Mouse (Mus musculus) forebrain, embryonic 16.5 days (tissue): ENCODE results near the gene Bcas2. TPM values are rescaled to one million over a fixed set of nuclear protein-coding genes. Genes with fewer than 3 reads are reported as not detected.

Source experiments
- ATAC-seq: fragments of 200-750 bp; cut with Nextera tagmentation; 2 replicates; pipeline ENCODE4 v1.8.0; 2017; ENCODE audit warnings: mild to moderate bottlenecking, moderate library complexity
- H3K27ac ChIP-seq: fragments of 300-500 bp; sonication (generic); 2 replicates; pipeline ENCODE4 v1.5.1; 2014; ENCODE audit warnings: low read length, control low read depth
- H3K27me3 ChIP-seq: fragments of 300-500 bp; sonication (generic); replicated peaks from 2 replicates; pipeline ENCODE4 v1.6.1; 2014; ENCODE audit warnings: low read length; ENCODE audit not compliant: control insufficient read depth, insufficient read depth
- H3K36me3 ChIP-seq: fragments of 300-500 bp; sonication (generic); 2 replicates; pipeline ENCODE4 v1.6.1; 2014; ENCODE audit not compliant: control insufficient read depth, insufficient read depth
- H3K4me1 ChIP-seq: fragments of 300-500 bp; sonication (generic); replicated peaks from 2 replicates; pipeline ENCODE4 v1.6.1; 2014; ENCODE audit warnings: low read length; ENCODE audit not compliant: control insufficient read depth, insufficient read depth
- H3K4me2 ChIP-seq: fragments of 300-500 bp; sonication (generic); 2 replicates; pipeline ENCODE4 v1.6.1; 2014; ENCODE audit warnings: mild to moderate bottlenecking, low read length, control low read depth
- H3K4me3 ChIP-seq: fragments of 300-500 bp; sonication (generic); replicated peaks from 2 replicates; pipeline ENCODE4 v1.5.1; 2014; ENCODE audit warnings: mild to moderate bottlenecking, low read length, control low read depth
- H3K9ac ChIP-seq: fragments of 300-500 bp; sonication (generic); replicated peaks from 2 replicates; pipeline ENCODE4 v1.6.1; 2014; ENCODE audit warnings: low read depth, low read length, control low read depth
- H3K9me3 ChIP-seq: fragments of 300-500 bp; sonication (generic); 2 replicates; pipeline ENCODE4 v1.6.1; 2016; ENCODE audit warnings: low read length; ENCODE audit not compliant: control insufficient read depth
- WGBS: fragments of 180-500 bp; shearing (Covaris S2); extraction: QIAGEN DNeasy Blood & Tissue Kit; methylation state at CpG from one replicate; pipeline ENCODE4 v1.1.7; 2014; 5-methylcytosine and 5-hydroxymethylcytosine counted together
- polyA plus RNA-seq: library from polyadenylated mRNA; unstranded; fragments of >200 nt; fragmentation: Nextera tagmentation; extraction: Ambion mirVana; gene quantifications from 2 replicates; pipeline ENCODE4 v1.2.1, GENCODE M21; 2015

Gene Bcas2
- polyA plus RNA-seq, result 242 and 246 TPM in 2 replicates

GRCm38 (mm10) chr3:103171505-103172267 is at the start of gene Bcas2:
Bcas2 (plus strand) TSS chr3:103171655.
- peak within 1 kb of the TSS; percentile 69 for H3K4me2 ChIP-seq
- under 1% methylated on average over 56 of the region's 56 CpGs for WGBS
- H3K36me3 ChIP-seq, result peaks cover 12% of the 10 kb centered on the region
- peak within 1 kb of the TSS; percentile 78 for H3K27ac ChIP-seq
- peak within 1 kb of the TSS; percentile 91 for H3K4me3 ChIP-seq
- H3K27me3 ChIP-seq, result no peaks in the 10 kb centered on the region
- peaks cover 13% of the 10 kb centered on the region for H3K4me1 ChIP-seq
- peak; percentile 98 for ATAC-seq
- no peaks in the 10 kb centered on the region for H3K9me3 ChIP-seq
- peak within 1 kb of the TSS; percentile 90 for H3K9ac ChIP-seq

DNA sequence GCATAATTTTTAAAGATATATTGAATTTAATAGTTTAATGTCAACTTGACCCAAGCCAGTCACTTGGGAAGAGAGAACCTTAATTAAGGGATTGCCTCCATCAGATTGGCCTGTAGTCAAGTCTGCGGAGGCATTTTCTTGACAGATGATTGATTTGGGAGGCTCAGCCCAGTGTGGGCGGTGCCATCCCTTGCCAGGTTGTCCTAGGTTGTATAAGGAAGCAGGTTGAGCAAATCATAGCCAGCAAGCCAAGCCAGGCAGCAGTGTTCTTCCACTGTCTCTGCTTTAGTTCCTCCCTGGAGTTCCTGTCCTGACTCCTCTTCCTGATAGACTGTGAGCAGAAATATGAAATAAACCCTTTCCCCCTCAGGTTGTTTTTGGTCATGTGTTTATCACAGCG is 47.8 kb upstream of the Bcas2 start:
- ATAC-seq, result no peak
- 87% methylated on average over 3 of the region's 3 CpGs for WGBS
- H3K27ac ChIP-seq, result no peak overlapping the region

DNA sequence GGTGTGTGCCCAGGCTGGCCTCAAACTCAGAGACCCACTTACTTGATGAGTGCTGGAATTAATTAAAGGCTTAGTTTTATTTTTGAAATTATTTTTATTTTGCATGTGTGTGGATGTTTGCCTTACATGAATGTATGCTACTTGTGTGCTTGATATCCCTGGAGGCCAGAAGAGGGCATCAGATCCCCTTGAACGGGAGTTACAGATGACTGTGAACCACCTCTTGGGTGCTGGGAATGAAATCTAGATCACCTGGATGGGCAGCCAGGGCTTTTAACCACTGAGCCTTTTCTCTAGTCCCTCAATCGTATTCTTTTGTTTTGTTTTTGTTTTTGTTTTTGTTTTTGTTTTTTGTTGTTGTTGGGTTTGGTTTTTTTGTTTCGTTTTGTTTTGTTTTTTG is 45.3 kb upstream of the Bcas2 start:
- Histone ChIP-seq H3K9ac (no peak overlapping the region), H3K4me3 (no peak overlapping the region), H3K27me3 (no peaks in the 10 kb centered on the region), H3K4me1 (peaks cover 4% of the 10 kb centered on the region; the same call in 1 of the 2 replicates), H3K4me2 (no peak overlapping the region), H3K36me3 (no peaks in the 10 kb centered on the region), H3K27ac (no peak overlapping the region), H3K9me3 (no peaks in the 10 kb centered on the region)
- WGBS, result 90% methylated on average over 3 of the region's 3 CpGs
- no peak for ATAC-seq

More for the DNA sequence above, 47.8 kb upstream of the Bcas2 start:
- no peaks in the 10 kb centered on the region for H3K9me3 ChIP-seq
- H3K4me1 ChIP-seq, result no peaks in the 10 kb centered on the region; the same call in 1 of the 2 replicates
- no peak overlapping the region for H3K4me2 ChIP-seq
- H3K4me3 ChIP-seq, result no peak overlapping the region
- no peak overlapping the region for H3K9ac ChIP-seq
- no peaks in the 10 kb centered on the region for H3K27me3 ChIP-seq
- no peaks in the 10 kb centered on the region for H3K36me3 ChIP-seq

- no peak overlapping the region for H3K4me3 ChIP-seq
- 13% methylated on average over 2 of the region's 2 CpGs for WGBS
- no peak for ATAC-seq
Measured at GRCm38 (mm10) chr3:103127177-103127576, 44.3 kb upstream of the Bcas2 start.

DNA sequence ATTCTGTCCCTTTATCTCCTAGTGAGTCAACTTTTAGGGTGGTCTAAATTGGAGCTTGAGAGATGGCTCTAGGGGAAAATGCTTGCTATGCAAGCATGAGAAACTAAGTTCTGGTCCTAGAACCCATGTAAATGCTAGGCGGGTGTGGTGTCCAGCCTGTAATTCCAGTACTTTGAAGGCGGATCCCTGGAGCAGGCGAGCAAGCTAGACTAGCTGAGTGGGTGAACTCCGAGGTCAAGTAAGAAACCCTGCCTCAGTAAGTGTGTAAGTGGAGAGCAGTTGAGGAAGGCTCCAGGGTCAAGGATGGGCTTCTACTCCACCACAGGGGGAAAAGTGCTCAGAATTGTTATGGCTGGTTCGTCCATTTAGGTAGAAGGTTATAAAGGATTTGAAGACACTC is 43.7 kb upstream of the Bcas2 start:
- Histone ChIP-seq H3K36me3 (no peaks in the 10 kb centered on the region), H3K4me1 (peaks cover 4% of the 10 kb centered on the region; the same call in 1 of the 2 replicates), H3K9me3 (no peaks in the 10 kb centered on the region), H3K27me3 (no peaks in the 10 kb centered on the region), H3K4me2 (no peak overlapping the region), H3K27ac (no peak overlapping the region), H3K9ac (no peak overlapping the region), H3K4me3 (no peak overlapping the region)
- ATAC-seq, result no peak
- 79% methylated on average over 5 of the region's 5 CpGs for WGBS

More at GRCm38 (mm10) chr3:103127177-103127576, 44.3 kb upstream of the Bcas2 start:
- peaks cover 4% of the 10 kb centered on the region; the same call in 1 of the 2 replicates for H3K4me1 ChIP-seq
- H3K27ac ChIP-seq, result no peak overlapping the region
- no peaks in the 10 kb centered on the region for H3K9me3 ChIP-seq
- no peak overlapping the region for H3K9ac ChIP-seq
- H3K4me2 ChIP-seq, result no peak overlapping the region
- no peaks in the 10 kb centered on the region for H3K27me3 ChIP-seq
- no peaks in the 10 kb centered on the region for H3K36me3 ChIP-seq

- Histone ChIP-seq H3K9me3 (no peaks in the 10 kb centered on the region), H3K9ac (no peak overlapping the region), H3K36me3 (no peaks in the 10 kb centered on the region), H3K27me3 (no peaks in the 10 kb centered on the region), H3K4me3 (no peak overlapping the region), H3K4me1 (peaks cover 4% of the 10 kb centered on the region; the same call in 1 of the 2 replicates), H3K4me2 (no peak overlapping the region), H3K27ac (no peak overlapping the region)
- ATAC-seq, result no peak
- WGBS, result 41% methylated on average over 4 of the region's 4 CpGs
Measured at GRCm38 (mm10) chr3:103128251-103128650, 43.2 kb upstream of the Bcas2 start.

DNA sequence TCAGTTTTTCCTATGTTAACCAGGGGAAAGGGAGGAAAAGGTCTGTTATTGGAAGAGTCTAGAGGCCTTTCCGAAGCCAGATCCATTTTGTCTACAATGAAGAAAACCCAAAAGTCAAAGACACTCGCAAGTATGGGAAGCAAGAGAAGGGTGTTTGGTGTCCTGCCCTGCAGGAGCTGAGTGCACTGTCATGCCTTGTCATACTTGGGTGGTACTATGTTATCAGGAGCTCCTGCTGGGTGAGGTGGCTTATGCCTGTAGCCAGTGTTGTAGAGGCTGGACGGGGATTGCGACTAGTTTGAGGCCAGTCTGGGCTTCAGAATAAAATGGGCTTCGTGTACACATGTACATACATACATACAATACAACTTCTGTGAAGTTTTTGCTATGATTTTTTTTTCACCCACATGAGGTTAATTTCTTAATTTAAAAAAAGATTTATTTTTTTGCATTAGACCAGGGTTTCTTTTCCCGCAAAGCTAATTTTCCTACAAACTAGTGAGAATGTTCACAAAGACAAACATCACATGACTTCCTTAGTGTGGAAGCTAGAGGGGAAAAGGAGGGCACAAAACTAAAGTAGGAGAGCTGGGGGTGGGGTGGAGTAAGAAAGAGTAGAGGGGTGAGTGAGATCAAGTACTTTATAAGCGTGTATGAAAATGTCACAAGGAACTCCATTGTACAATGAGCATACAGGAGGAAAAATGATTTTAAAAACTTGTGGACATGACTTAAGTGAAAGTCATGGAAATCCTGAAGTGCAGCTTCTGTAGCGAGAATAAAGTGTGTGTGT is 41.9 kb upstream of the Bcas2 start:
- Histone ChIP-seq H3K27ac (no peak overlapping the region), H3K4me1 (peaks cover 4% of the 10 kb centered on the region; the same call in 1 of the 2 replicates), H3K9ac (no peak overlapping the region), H3K4me3 (no peak overlapping the region), H3K36me3 (no peaks in the 10 kb centered on the region), H3K4me2 (no peak overlapping the region), H3K9me3 (no peaks in the 10 kb centered on the region), H3K27me3 (no peaks in the 10 kb centered on the region)
- WGBS, result 88% methylated on average over 8 of the region's 8 CpGs
- no peak for ATAC-seq

DNA sequence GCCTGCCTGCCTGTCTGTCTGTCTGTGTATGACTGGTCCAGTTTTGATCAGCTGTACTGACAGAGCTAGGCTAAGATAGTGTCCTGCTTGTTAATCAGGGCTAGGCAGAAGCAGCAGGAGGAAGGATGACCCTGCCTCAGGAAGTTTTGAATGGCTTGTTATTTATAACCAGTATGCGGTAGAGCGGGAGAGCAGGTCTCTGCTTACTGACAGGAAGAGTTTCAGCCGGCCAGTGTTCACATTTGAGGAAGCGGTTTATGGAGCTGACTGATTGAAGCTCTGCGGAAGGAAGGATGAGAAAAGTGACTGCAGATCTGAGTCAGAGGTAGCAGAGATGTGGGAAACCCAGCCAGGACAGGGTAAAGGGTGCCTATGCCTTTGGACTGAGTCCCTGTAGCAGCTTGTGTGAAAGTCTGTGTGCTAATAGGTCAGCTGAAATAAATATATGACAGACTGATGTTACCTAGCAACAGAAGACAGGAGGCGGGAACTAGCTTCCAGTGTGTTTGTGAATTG is 41.2 kb upstream of the Bcas2 start:
- Histone ChIP-seq H3K4me2 (no peak overlapping the region), H3K27me3 (no peaks in the 10 kb centered on the region), H3K27ac (no peak overlapping the region), H3K9ac (no peak overlapping the region), H3K9me3 (no peaks in the 10 kb centered on the region), H3K36me3 (no peaks in the 10 kb centered on the region), H3K4me3 (no peak overlapping the region), H3K4me1 (peaks cover 4% of the 10 kb centered on the region; the same call in 1 of the 2 replicates)
- 66% methylated on average over 6 of the region's 6 CpGs for WGBS
- ATAC-seq, result peak; percentile 38; the same call in 1 of the 2 replicates

DNA sequence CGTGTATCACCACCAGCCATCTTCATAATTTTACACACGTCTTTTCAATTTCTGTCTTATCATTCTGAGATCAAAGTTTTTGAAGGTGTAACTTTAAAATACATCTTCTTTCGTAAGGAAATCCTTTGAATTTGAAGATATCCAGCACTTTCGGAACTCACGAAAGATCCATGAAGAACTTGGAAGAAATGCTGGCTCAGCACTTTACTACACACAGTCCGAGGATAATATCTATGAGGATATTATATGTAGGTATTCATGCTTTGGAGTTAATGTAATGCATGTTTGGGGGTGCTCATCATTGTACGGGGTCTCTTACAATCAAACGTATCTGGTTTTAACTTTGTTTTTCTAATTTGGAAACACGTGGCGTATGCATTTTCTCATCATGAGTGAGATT is 38.4 kb upstream of the Bcas2 start:
- Histone ChIP-seq H3K27ac (no peak overlapping the region), H3K27me3 (no peaks in the 10 kb centered on the region), H3K36me3 (no peaks in the 10 kb centered on the region), H3K4me2 (no peak overlapping the region), H3K9ac (no peak overlapping the region), H3K9me3 (no peaks in the 10 kb centered on the region), H3K4me3 (no peak overlapping the region), H3K4me1 (peaks cover 4% of the 10 kb centered on the region; the same call in 1 of the 2 replicates)
- 93% methylated on average over 10 of the region's 10 CpGs for WGBS
- no peak for ATAC-seq
